Mouse (Mus musculus) testis, adult 2 months (tissue): Measurements from ENCODE around the gene Pi4k2a.

Source experiments
- CTCF ChIP-seq: fragments of 200-500 bp; IDR thresholded peaks from 2 replicates; pipeline ENCODE4 v1.5.1; 2012; ENCODE audit warnings: low read depth, mild to moderate bottlenecking, inconsistent platforms, low read length, moderate library complexity; ENCODE audit not compliant: control insufficient read depth, insufficient read depth, insufficient replicate concordance
- POLR2A ChIP-seq: fragments of 200-500 bp; IDR thresholded peaks from 2 replicates; pipeline ENCODE4 v1.6.1; 2012; ENCODE audit warnings: low read depth, mild to moderate bottlenecking, inconsistent platforms, low read length, moderate library complexity; ENCODE audit not compliant: control insufficient read depth

DNA sequence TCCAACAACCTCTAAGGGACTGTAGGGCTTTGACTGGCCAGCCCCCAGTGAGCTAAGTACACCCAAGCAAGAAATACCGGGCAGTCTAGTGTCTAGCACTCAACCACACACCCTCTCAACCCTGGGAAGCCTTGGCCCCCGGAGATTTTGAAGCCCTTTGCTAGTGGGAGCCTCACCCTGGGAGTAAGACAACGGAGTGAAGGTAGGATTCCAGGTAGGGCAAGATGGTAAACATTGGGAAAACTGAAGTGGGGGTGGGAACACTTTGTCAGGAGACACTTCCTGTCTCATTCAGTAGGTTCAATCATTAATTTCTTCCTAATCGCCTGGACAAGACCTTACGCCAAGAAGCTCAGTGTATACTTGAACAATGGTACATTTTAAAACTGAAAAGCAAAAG lies 36.8 kb downstream of the Pi4k2a start:
- TF ChIP-seq CTCF (no peak), POLR2A (no peak)
